Mouse (Mus musculus) T-cell, adult 2 months (primary cell): Measurements from ENCODE around the gene Fam69b.

Experiments used
- DNase-seq: peaks from one replicate; pipeline ENCODE4 v3.0.0; 2022; ENCODE audit warnings: low spot score

The Fam69b gene

DNA sequence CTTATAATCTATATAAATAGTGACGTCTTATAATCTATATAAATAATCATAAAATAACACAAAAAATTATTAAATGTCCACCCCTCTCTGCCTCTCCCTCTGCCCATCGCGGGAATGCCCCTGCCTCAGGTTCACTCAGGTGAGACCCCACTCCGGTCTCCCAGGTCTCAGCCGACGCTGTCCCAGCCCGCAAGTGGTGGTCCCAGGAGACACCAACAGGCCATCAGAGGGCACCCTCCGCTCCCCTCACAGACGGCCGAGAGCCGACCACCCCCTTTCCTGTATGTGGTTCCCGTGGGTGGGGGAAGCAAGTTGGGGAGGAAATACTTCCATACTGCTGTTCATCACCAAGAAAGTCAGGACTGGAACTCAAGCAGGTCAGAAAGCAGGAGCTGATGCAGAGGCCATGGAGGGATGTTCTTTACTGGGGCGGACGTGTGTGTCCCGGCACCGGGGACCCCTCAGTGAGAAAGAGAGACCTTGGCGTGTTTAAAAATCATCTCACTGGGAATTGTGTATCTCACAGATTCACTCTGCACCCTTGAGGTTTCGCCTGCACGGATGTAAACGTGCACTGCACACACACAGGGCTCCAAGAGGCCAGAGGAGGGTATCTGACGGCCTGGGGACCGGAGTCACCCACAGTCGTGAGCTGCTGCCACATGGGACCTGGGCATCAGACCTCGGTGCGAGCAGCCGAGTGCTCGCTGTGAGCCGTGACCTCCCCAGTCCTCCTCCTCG is 33.7 kb downstream of the Fam69b start:
- no peak for DNase-seq

DNA sequence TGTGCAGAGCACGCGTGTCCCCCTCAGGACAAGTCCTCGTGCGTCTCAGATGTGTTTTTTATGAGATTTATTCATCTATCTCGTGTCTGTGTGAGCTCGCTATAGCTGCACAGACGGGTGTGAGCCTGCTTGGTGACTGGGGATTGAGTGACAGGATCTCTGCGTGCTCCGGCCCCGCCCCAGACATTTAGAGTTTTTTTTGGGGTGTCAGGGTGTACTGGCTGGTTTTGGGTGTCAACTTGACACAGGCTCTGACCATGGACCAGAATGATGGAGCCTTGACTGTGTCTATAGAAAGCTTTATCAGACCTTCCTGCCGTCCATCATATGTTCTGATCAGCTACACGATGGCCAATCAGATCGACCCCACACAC is 34.2 kb downstream of the Fam69b start:
- no peak for DNase-seq

DNA sequence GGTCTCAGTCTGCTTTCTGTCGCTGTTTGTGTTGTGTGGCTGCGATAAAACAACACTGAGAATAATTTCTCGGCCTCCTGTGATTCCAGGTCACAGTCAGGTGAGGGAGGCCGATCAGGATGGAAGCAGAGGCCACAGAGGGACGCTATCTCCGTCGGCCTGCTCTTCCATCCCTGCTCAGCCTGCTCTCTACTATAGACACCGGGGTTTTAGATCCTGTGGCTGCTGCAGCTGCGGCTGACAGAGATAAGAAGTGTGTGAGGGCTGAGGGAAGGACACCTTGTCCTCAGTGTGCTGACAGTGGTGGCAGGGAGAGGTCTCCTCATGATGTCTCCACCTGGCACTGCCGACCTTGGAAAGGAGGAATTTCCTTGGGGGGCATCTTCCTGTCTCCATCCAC is 34.9 kb downstream of the Fam69b start:
- no peak for DNase-seq

DNA sequence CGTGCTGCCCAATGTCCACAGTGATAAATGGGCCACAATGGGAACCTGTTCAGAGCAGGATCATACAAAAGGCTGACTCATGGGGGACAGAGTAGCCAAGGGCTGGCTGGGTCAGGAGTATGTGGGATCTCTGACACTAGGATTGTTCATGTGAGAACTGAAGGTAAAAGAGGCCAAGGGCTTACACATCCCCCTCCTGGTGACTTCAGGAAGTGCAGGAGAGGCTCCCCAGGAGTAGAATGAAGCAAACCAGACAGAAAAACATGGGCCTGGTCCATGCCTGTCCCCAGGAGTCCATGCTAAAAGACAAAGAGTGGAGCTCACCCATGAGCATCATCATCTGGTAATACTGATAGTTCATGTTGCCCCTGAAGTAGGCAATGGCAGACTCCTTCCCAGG is 35.3 kb downstream of the Fam69b start:
- peak; percentile 58 for DNase-seq

DNA sequence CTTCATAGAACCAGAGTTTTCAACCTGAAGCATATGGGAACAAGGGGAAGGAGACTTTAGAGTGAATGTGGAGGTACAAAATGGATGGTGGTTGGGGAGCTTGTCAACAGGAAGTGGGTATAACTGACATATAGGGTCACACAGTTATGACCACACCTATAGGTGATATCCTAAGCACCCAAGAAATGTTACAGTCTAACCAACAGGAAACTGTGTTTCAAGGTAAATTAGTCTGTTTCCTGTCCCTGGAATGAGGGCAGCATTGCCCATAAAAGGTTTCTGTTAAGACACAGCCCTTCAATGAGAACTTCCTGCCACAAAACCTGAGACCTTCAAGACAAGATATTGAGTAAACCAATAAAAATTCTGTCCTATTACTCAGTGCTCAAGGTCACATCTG is 40.5 kb downstream of the Fam69b start:
- DNase-seq: peak; percentile 76

DNA sequence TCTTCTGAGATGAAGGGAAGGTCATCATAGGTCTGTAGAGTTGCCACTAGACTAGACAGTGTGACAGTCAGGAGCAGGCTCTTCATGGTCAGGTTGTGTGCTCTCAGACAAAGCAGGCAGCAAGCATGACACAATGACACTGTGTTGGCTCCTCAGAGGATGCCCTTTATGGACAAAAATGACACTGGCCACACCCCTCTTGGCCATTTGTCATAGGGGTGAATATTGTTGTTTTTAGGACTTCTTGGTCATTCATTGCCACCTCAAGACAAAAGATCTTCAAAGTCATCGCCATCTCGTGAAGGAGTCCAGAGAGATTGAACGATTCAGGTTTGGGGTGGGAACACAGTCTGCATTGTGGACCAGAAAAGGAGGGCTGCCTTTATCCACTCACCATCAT is 42.9 kb downstream of the Fam69b start, which contains the start of gene Lcn4:
Lcn4 (minus strand) TSS at position 101 of the 400 bp plus-strand sequence.
- DNase-seq: no peak
